Mouse (Mus musculus) C2C12 (cell line): Measurements from ENCODE around the gene Tst.

ENCODE experiments used
- CEBPB ChIP-seq: IDR thresholded peaks from one replicate; pipeline ENCODE4 v1.6.1; 2011; ENCODE audit warnings: low read depth, mild to moderate bottlenecking, control low read depth, moderate library complexity
- CTCF ChIP-seq: IDR thresholded peaks from one replicate; pipeline ENCODE4 v1.5.1; 2011; ENCODE audit not compliant: control insufficient read depth, insufficient read depth, insufficient read length
- FOSL1 ChIP-seq: IDR thresholded peaks from one replicate; pipeline ENCODE4 v1.8.0; 2011; ENCODE audit warnings: mild to moderate bottlenecking, low read length; ENCODE audit not compliant: poor library complexity, insufficient read depth, severe bottlenecking
- MAX ChIP-seq: IDR thresholded peaks from one replicate; pipeline ENCODE4 v1.6.1; 2011; ENCODE audit warnings: mild to moderate bottlenecking, control low read depth
- MYOD1 ChIP-seq: IDR thresholded peaks from one replicate; pipeline ENCODE4 v1.6.1; 2011; ENCODE audit warnings: low read depth; ENCODE audit not compliant: control insufficient read depth, insufficient read length
- MYOG ChIP-seq: IDR thresholded peaks from one replicate; pipeline ENCODE4 v1.6.1; 2011; ENCODE audit not compliant: control insufficient read depth, insufficient read length; ENCODE audit errors: extremely low read depth
- USF1 ChIP-seq: IDR thresholded peaks from one replicate; pipeline ENCODE4 v1.6.1; 2011; ENCODE audit warnings: low read depth, mild to moderate bottlenecking, control low read depth, moderate library complexity

DNA sequence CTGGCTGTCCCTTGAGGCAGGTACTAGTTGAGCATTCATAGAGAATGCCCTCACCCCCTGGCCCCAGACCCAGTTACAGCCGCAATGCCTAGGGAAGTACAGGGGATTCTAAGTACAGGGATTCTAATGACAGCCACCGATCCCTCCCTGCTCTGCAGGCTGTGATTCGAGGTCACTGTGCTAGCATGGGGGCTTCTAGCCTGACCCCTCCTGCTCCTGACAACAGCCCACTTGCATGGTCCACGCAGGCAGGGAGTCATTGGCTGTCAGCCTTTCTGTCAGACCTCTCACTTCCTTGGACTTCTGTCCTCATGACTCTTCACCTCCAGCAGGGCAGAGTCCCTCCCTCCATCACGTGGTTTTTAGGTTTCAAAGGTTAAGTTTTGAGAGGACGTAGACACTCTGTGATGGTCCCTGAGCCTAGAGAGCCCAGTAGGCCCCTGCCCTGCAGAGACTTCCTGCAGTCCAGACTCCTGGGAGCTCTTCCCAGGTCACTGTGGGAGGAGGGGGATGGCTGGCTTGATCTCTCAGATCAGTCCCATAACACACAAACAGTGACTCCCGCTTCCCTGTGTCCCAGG is 25.9 kb upstream of the Tst start:
- TF ChIP-seq USF1, result no peak
- no peak for TF ChIP-seq CTCF
- TF ChIP-seq MYOD1, result no peak
- no peak for TF ChIP-seq CEBPB
- no peak for TF ChIP-seq MYOG
- TF ChIP-seq MAX, result no peak
- no peak for TF ChIP-seq FOSL1
